Comparison of ENCODE assay signal across 8 mouse cellular contexts in genomic region chr7:45699523-45700141, GRCm38 (mm10). TPM values are rescaled to one million over a fixed set of nuclear protein-coding genes. Genes with fewer than 3 reads are reported as not detected.
A peak's percentile ranks its signal among the peaks of the same experiment; 100 is the strongest.
DNase-seq lines count a peak whose midpoint lies in the region; ATAC-seq and TF ChIP-seq lines count a peak whose summit lies in the region.

Gene Car11, plus strand, starts transcription at chr7:45699843.

- peaks cover 16% of the 10 kb centered on the region; the same call in 1 of the 2 replicates for H3K27me3 ChIP-seq in thymus, adult 2 months (ENCODE audit: control insufficient read depth, insufficient read depth, low read length)
- peaks cover 40% of the 10 kb centered on the region for H3K27me3 ChIP-seq in heart, embryonic 13.5 days (replicated peaks)
- H3K27me3 ChIP-seq in limb, embryonic 10.5 days (ENCODE audit: low read depth, poor library complexity, severe bottlenecking): peaks cover 40% of the 10 kb centered on the region

- no peak within 1 kb of the TSS for H3K27ac ChIP-seq in thymus, adult 2 months (ENCODE audit: control insufficient read depth, insufficient read depth, low read length)
- no peak within 1 kb of the TSS for H3K27ac ChIP-seq in heart, embryonic 13.5 days (replicated peaks)
- peak within 1 kb of the TSS; percentile 72 for H3K27ac ChIP-seq in limb, embryonic 10.5 days

- ATAC-seq in heart, embryonic 13.5 days (ENCODE audit: extremely low read depth, insufficient number of reproducible peaks, low FRiP score, low TSS enrichment): no peak

- TF ChIP-seq CTCF in thymus, adult 2 months (IDR thresholded peaks at IDR 0.05; ENCODE audit: borderline replicate concordance, control insufficient read depth, extremely low read depth, insufficient read depth, low read length, poor library complexity): no peak

- H3K4me3 ChIP-seq in thymus, adult 2 months (ENCODE audit: control insufficient read depth, insufficient read depth, low read length): no peak within 1 kb of the TSS
- H3K4me3 ChIP-seq in heart, embryonic 13.5 days: peak within 1 kb of the TSS; percentile 51
- peak within 1 kb of the TSS; percentile 51 for H3K4me3 ChIP-seq in limb, embryonic 10.5 days

- intact Hi-C loops in gastrocnemius, postnatal 14 days (cut with DNase I; ENCODE audit: low total_unique reads): no loop called here

- no peaks in the 10 kb centered on the region for H3K36me3 ChIP-seq in thymus, adult 2 months (ENCODE audit: control insufficient read depth, insufficient read depth, low read length)
- no peaks in the 10 kb centered on the region for H3K36me3 ChIP-seq in heart, embryonic 13.5 days
- H3K36me3 ChIP-seq in limb, embryonic 10.5 days: no peaks in the 10 kb centered on the region

- 18% methylated on average over 36 of the region's 36 CpGs for WGBS in thymus, adult 2 months
- WGBS in heart, embryonic 13.5 days: 2% methylated on average over 36 of the region's 36 CpGs
- WGBS in limb, embryonic 10.5 days: 1% methylated on average over 36 of the region's 36 CpGs

- no peak for TF ChIP-seq POLR2A in thymus, adult 2 months (IDR thresholded peaks at IDR 0.05; ENCODE audit: control insufficient read depth, extremely low read depth, insufficient read depth, low read length, poor library complexity)

- H3K4me2 ChIP-seq in heart, embryonic 13.5 days: peak within 1 kb of the TSS; percentile 82

- peak within 1 kb of the TSS; percentile 76 for H3K9ac ChIP-seq in heart, embryonic 13.5 days

- no peaks in the 10 kb centered on the region for H3K9me3 ChIP-seq in heart, embryonic 13.5 days
- no peaks in the 10 kb centered on the region for H3K9me3 ChIP-seq in limb, embryonic 10.5 days (replicated peaks)

- H3K4me1 ChIP-seq in thymus, adult 2 months (replicated peaks; ENCODE audit: control insufficient read depth, insufficient read depth, low read length): peaks cover 27% of the 10 kb centered on the region
- peaks cover 35% of the 10 kb centered on the region for H3K4me1 ChIP-seq in heart, embryonic 13.5 days
- H3K4me1 ChIP-seq in limb, embryonic 10.5 days: peaks cover 51% of the 10 kb centered on the region

- no peak for DNase-seq in gastrocnemius, adult 18-20 months (ENCODE audit: low spot score)
- no peak for DNase-seq in gastrocnemius, postnatal 14 days
- DNase-seq in thymus, postnatal 4 days: peak; percentile 66
- no peak for DNase-seq in thymus, adult 2 months
- no peak for DNase-seq in limb, embryonic 10.5 days (ENCODE audit: low spot score)
- DNase-seq in right cerebral cortex, postnatal 14 days: peak; percentile 63
- no peak for DNase-seq in embryo, embryonic 10.5 days (ENCODE audit: low spot score)

RNA-seq across cellular contexts. Expression of gene Car11, which starts in this region (rescaled TPM):
- 10 to 100 TPM; 11.1 to 17.3 TPM for total RNA-seq in gastrocnemius, adult 18-20 months (2021)
- 1 to 10 TPM; 4.5 to 4.6 TPM for total RNA-seq in gastrocnemius, postnatal 14 days (2021)
- polyA plus RNA-seq in thymus, adult 2 months (2012; rRNA removed): 2.2 and 2.7 TPM in 2 replicates
- polyA plus RNA-seq in heart, embryonic 13.5 days (2015; fragmentation: Nextera tagmentation; extraction: Ambion mirVana): 5.4 and 6.0 TPM in 2 replicates
- polyA plus RNA-seq in limb, embryonic 10.5 days (2016; fragmentation: Nextera tagmentation; extraction: Ambion mirVana): 2.2 and 4.9 TPM in 2 replicates

Comparison
In these comparisons a context has a peak if more than half of its experiments do, and no peak if none do; other contexts are left out.
1. DNase-seq: peak in thymus, postnatal 4 days (single experiment) and right cerebral cortex, postnatal 14 days (single experiment); none in gastrocnemius, adult 18-20 months (single experiment), gastrocnemius, postnatal 14 days (single experiment), thymus, adult 2 months (single experiment), limb, embryonic 10.5 days (single experiment) and embryo, embryonic 10.5 days (single experiment).